Mouse (Mus musculus): Measurements from ENCODE around the gene Mad1l1.
"Not testable (repeated sequence)": the region's sequence is repeated elsewhere in the genome, so short reads cannot be mapped to it uniquely, and the experiment has no call there.

The Mad1l1 gene

DNA sequence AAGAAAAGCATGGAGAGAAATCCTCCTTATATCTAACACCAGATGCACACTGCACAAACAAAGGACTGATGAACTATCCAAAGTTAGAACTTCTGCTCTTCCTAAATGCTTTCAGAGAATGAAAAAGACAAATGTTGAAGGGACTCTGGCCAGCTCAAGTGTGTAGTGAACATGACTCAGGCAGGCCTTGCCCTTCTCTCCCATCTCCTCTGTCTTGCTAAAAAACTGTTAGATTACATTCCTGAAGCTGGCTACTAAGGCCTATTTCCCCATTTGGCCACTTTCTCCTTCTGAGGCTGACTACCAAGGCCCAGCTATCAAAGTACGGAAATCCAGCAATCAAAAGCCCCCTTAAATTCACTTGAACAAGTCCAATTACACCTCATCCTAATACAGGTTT lies 301.7 kb downstream of the Mad1l1 start:
- DNase-seq (ENCODE audit: extremely low spot score, low read depth, low spot score) = no peak

DNA sequence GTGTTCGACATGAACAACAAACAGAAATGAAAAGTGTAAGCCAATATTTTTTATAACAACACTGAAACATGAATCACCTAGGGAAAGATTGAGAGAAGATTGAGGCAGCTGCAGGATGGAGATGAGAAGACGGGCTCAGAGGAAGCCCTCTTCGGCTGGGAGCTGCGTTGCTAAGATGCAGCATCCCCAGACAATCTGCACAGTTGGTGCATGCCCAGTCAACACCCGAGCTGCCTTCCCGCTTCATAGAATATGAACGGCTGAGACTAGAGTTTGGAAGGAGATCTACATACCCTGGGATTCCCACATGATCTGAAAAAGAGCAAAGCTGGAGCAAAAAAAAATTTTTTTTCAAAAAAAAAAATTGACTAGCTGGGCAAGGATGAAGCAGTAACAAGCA lies 302.6 kb downstream of the Mad1l1 start:
- DNase-seq (ENCODE audit: extremely low spot score, low read depth, low spot score) = no peak

DNA sequence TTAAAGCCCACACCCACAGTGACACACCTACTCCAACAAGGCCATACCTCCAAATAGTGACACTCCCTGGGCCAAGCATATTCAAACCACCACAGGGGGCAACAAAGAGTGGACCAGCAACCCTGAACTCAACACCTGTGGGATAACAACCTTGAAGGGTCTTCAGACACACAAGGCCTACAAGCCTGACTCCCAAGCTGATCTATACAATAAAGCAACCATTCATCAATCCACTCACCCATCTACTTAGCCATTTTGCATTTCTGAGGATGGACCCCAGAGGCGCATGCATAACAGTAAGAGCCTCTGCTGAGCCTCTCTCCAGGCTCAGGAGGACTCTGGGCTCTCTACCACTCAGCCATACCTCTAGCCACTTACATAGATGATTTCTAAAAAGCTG lies 304.5 kb downstream of the Mad1l1 start:
- no peak for DNase-seq (ENCODE audit: extremely low spot score, low read depth, low spot score)

DNA sequence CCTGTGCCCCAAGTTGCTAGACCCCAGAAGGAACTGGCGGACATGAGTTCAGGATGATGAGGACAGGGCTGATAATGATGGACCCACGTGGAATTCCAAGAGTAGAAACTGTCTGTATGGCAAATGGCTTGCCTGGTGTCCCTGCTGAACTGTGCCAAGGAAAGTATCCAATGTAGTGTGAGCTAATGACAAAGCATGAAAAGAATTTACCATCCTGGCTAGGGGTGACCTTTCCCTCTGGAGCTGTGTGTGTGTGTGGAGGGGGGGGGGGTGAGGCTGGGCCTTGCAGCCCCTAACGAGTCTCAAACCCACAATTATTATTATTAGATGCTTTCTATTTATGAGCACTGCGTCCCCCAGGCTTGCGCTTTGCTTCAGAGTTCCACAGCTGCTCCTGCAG lies 307.7 kb downstream of the Mad1l1 start:
- DNase-seq (ENCODE audit: extremely low spot score, low read depth, low spot score) = no peak

DNA sequence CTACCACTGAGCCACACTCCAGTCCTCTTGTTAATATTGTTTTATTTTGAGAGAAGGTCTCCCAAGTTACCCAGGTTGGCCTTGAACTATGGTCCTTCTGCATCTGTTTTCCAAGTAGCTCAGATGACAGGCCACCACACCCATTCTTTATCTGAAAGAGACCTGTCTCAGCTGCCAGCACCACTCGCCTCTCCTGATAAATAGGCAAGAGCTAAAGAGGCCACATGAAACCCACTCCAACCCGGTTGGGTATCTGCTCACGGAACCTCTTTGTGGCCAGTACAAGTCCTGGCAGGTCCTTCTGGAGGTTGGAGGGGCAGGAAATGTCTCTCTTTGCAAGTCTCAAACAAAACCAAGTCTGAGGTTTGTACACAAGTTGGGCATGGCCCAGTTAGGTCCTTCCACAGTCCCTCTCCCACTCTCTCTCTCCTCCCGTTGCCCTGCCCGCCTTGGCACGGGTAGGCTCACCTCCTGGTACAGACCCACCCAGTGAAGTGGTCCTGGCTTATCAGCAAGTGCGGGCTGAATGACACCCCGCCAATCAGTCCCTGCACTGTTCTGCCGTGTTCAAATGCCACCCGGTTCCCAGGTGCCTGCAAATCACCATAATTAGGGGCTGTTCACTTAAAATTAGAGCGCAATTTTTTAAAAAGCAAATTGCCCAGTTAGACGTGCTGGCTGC lies 308.9 kb downstream of the Mad1l1 start:
- DNase-seq (ENCODE audit: extremely low spot score, low read depth, low spot score) = no peak

DNA sequence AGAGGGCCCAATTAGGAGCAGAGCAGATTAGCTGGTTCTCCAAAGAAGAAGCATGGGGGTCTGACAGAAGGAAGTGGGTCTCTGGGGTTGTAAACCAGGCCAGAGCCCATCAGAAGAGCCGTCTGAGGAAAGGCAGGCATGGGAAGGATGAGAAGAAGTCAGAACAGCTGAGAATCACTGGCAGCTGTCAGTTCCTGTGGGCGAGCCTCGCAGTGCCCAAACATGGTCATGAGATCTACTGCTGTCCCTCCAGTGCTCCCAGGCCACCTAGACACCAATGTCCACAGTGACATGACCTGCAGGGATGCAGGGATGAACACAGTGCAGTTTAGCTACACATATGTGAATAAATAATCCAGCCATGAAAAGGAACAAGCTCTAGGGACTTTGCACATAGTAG lies 310.9 kb downstream of the Mad1l1 start:
- DNase-seq (ENCODE audit: extremely low spot score, low read depth, low spot score) = no peak

DNA sequence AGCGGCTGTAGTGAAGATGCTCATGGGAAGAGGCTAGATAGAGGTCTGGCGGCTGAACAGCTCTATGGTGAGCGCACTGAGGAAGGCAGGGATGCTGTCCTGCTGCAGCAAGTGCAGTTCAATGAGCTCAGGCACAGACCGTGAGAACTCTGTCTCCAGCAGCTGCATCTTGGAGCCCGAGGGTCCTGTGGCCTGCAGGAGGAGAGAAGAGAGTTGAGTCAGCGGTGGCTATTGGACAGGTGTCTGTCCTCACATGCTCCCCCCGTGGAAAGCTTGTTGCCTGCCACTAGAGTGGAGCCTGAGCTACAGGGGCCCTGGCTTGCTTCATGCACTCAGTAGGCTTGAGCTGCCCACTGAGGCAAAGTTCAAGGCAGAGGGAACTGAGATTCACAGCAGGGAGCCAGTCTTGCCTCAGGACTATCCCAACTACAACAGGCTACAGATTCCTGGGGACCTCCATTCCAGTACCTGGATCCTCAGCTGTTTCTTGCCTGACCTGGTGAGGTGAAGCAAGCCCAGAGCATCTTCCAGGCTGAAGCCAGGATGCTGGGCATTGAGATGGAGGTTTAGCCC lies 312.2 kb downstream of the Mad1l1 start:
- DNase-seq (ENCODE audit: extremely low spot score, low read depth, low spot score) = no peak

DNA sequence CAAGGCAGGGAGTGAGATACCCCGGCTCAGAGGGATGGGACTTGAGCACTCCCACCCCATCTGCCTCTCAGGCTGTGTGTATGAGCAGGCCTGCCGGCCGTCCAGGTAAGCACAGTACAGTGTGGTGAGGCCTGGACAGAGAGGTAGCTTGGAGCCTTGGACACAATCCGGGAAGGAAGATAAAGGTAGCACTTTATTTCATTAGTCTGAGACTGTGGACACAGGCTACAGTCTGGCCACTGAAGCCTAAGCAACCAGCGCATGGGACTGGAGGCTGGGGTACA lies 312.9 kb downstream of the Mad1l1 start:
- DNase-seq (ENCODE audit: extremely low spot score, low read depth, low spot score) = no peak

DNA sequence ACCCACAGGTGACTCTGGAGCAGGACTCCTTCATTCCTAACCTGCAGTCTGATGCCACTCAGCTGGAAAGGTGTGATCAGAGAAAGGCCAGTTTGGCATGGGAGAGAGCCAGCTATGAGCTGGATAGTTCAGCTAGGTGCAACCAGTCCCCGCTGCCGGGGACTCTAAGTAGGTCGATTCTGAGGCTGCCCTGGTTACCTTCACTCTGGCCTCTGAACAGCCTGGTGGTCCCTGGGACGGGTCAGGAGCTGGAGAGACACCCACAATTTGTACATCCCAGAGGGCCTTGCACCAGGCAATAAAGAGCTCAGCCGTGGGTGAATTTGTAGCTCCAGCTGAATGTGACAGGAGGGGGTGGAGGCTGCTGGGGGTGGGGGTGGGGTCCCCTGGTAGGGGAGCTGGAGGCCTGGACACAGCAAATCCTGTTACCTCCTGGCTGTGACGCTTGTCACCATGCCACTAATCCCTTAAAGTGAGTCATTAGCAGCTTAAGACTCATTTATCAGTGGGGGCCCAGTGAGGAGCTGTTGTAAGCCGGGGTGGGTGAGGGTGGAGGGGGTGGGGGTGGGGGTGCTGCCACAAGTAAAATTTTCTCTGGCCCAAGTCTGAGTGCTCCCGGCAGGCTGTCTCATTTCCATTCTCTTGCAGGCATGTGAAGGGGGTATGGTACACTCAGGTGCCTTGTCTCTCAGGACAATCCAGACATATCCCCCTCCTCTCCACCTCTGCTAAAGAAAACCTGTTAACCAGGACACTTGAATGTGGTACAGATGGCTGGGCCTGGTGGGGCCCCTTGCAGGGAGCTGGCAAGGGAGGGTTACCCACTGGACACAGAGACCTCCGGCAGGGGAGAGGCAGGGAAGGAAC lies 313.5 kb downstream of the Mad1l1 start:
- DNase-seq (ENCODE audit: extremely low spot score, low read depth, low spot score) = no peak

DNA sequence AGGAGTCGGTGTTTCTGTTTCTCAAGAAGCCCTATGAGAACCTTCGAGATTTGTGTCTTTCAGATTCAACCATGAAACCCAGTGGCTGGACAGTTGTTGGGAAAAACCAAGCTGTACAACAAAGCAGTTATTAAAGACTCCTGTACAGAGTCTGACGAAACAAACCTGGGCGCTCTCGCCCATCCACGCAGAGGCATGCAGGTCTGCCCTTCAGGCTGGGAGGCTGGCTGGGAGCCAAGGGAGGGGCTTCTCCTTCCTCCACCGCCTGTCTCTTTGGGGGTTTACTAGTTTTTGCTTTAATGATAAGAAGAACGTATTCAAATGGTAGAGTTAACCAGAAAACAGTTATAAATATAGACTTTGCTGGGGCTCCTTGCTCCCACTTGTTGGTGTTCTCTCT lies 314.5 kb downstream of the Mad1l1 start:
- DNase-seq (ENCODE audit: extremely low spot score, low read depth, low spot score) = no peak

DNA sequence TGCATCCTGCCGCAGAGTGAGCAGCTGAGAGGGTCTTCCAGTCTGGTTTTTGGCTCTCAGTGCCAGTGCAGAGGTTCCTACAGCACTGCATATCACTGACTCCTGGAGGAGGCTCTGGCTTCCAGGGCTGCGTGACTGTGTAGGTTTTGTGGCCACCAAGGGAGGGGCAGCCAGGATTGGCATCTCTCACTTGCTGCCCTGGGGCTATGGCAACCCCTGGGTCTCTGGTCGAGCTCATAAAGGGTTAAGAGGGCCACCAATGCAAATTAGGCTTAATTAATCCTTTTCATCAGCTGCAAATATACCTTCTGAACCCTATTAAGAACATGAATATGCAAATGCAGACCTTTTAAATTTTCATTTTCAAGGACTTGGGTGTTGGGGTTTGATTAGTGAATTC lies 318.8 kb downstream of the Mad1l1 start:
- DNase-seq (ENCODE audit: extremely low spot score, low read depth, low spot score) = no peak

DNA sequence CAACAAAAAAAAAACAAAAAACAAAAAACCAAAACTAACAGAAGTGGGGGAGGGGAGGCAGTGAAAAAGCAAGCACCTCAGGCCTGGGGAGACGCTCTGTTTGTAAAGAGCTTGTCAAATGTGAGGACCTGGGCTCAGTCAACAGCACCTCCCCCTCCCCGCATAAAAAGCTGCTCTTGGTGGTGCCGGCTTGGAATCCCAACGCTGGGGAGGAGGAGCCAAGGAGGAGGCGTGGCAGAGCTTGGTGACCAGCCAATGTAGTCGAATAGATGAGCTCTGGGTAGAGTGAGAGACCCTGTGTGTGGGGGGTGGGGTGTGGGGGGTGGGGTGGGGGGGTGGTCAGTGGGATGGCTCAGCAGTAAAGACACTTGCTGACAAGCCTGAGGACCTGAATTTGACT lies 322.4 kb downstream of the Mad1l1 start:
- DNase-seq (ENCODE audit: extremely low spot score, low read depth, low spot score) = no peak

DNA sequence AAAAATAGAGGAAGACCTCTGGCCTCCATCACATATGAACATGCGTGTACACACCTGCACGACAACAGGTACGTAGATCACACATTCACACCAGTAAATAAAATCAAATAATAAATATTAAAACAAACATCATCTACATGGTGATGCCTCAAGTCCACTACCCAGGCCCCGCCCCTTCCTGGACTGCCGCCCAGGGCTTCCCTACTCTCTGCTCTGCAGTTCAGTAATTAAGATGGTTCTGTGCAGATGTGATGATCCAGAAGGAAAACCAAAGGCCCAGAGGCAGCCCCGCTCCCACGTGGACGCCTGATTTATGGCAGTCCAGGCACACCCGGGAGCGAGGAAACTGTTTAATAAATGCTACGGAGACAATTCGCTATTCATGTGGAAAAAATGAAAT lies 323.0 kb downstream of the Mad1l1 start:
- not testable (repeated sequence) for DNase-seq (ENCODE audit: extremely low spot score, low read depth, low spot score)

DNA sequence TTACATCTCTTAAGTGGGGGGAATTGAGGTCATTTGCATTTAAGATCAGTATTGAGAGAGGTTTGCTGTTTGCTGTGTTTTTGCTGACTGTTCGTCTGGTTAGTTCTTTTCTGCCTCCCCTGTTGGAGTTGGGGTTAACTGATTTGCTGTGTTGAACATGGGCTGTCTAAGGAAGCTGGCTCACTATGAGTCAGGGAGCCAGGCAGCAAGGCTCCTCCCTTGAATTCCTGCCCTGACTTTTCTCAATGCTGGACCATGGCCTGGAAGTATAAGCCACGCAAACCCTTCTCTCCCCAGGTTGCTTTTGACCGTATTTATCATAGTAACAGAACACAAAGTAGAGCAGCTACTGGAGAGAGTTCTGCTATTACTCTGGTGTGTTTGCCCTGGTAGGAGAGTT lies 329.8 kb downstream of the Mad1l1 start:
- no peak for DNase-seq (ENCODE audit: extremely low spot score, low read depth, low spot score)

DNA sequence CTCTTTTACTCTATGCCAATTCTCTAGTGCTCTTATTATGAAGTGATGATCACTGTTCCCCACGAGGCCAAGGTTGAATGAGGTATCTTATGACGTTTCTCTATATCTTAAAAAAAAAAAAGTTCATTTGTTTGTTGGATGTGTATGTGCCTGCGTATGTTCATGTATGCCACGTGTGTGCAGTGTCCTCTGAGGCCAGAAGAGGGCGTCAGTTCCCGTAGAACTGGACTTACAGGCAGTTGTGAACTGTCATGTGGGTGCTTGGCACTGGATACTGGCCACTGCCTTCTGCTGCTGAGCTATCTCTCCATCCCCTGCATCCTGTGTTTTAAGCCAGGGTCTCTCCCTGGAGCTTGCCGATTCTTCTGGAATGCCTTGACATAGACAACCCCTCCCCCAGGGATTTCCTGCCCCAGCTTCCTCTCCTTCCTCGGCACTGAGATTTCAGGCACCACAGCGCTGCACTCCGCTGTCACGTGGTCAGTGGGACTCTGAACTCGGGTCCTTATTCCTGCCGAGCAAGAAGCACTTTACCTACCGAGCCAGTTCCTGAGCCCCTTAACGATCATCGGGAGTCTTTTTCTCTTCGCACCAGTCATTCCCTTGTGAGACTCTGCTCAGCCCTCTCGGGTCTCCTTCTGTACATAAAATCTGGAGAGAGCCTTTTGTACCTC lies 336.1 kb downstream of the Mad1l1 start:
- no peak for DNase-seq (ENCODE audit: extremely low spot score, low read depth, low spot score)

DNA sequence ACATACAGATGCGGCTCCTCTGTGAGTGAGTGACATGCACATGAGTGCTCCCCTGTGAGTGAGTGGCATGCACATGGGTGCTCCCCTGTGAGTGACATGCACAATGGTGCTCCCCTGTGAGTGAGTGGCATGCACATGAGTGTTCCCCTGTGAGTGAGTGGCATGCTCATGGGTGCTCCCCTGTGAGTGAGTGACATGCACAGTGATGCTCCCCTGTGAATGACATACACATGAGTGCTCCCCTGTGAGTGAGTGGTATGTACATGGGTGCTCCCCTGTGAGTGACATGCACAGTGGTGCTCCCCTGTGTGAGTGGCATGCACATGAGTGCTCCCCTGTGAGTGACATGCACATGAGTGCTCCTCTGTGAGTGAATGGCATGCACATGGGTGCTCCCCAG lies 339.4 kb downstream of the Mad1l1 start:
- DNase-seq (ENCODE audit: extremely low spot score, low read depth, low spot score) = no peak

DNA sequence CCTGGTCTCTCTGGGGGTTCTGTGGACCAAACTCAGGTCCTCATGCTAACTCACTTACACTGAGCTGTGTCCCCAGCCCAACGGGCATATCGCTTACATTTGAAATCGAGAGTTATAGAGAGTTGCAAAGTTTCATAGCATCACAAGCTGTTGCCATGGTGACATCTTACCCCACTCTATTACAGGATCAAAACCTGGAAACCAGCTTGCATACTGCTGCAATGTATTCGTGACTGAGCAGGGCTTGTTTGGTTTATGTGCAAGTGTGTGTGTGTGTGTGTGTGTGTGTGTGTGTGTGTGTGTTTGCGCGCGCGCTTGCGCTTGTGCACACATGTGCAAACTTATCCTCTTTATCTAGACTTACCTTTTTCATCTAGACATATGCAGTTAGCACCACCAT lies 342.0 kb downstream of the Mad1l1 start:
- DNase-seq (ENCODE audit: extremely low spot score, low read depth, low spot score) = no peak

DNA sequence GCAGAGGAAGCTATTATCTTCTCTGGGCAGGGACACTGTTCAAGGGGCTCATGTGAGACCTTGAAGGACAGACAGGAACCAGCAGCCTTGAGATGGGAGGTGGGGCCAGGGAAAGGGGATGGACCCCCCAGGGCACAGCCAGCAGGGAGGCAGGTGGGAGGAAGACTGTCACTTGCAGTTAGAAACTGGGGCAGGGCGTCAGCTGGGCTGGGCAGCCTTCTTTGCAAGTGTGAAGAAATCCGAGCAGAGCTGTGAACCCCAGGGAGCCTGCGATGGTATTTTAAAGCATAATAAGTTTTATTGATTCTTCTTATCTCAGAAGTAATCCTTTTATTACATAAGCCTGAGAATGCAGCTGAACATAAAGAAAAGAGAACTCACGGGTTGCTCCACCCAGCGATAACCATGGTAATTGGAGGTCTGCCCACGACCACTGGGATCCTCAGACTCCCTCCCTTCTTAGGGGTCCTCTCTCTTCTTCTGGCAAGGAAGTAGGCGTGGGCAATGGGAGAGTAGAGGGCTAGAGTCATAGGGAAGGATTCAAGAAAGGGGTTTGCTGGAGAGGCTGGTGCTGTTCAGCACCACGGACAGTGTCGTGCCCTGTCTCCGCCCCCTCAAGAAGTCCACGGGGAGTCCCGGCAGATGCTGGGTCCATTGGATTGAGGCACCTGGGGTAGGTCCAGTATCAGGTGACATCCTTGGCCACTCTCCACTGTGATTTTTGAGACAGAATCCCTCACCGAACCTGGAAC lies 342.7 kb downstream of the Mad1l1 start:
- DNase-seq (ENCODE audit: extremely low spot score, low read depth, low spot score) = no peak

DNA sequence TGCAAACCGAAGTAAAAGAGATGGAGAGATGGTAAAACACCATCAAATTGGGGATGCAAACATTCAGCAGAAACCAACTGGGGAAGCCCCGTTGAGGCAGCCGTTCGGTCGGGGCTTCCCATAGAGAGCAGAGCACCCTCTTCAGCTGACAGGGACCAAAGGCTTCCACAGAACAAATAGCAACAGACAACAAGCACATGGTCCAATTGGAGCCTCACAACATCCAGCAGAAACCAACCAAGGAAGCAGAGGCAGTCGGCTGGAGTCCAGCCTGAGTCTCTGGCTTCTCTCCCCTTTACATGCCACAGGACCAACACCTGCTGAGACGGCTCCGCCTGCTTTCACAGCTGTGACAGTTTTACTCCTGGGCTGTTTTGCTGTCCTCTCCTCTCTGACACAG lies 343.9 kb downstream of the Mad1l1 start:
- DNase-seq (ENCODE audit: extremely low spot score, low read depth, low spot score) = no peak

DNA sequence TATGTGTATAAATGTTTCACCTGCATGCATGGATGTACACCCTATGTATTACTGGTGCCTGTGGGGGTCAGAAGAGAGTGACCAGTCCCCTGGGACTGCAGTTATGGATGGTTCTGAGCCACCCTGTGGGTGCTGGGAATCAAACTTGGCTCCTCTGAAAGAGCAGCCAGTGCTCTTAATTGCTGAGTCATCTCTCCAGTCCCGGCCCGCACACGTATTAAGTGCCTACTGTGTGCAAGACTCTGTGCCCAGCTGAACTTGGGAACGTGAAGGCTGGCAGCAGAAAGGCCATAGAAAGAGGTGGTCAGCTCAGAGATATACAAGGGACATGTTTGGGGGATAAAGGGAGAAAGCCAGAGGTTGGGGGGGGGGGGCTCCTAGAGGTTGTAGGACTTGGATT lies 344.8 kb downstream of the Mad1l1 start:
- no peak for DNase-seq (ENCODE audit: extremely low spot score, low read depth, low spot score)

DNA sequence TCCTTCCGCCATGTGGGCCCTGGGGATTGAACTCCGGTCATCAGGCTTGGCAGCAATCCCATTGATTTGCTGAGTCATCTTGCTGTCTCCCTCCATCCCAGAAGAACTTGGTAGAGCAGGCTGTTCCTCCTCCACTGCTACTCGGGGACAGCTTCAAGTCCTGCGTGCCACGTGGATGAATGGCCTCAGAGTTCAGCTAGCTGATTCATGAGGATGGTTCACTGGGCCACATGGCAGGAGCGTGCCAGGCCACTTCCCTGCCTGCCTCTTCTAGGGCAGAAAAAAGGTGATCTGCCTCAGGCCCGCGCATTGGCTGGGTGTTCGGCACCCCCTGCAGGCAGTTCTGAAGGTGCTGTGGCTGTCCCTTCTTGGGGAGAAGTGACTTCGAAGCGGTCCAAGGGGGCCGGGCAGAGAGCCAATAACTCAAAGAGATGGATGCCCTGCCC lies 351.1 kb downstream of the Mad1l1 start:
- DNase-seq (ENCODE audit: extremely low spot score, low read depth, low spot score) = no peak
